In genomic region chr7:115825295-115825694, GRCm38 (mm10) we compare ENCODE assay signal across 9 mouse cellular contexts.
A peak's percentile ranks its signal among the peaks of the same experiment; 100 is the strongest.
DNase-seq lines count a peak whose midpoint lies in the region; ATAC-seq and TF ChIP-seq lines count a peak whose summit lies in the region.
"Had no signal": no experiment of that assay in that cellular context is flagged by ENCODE, and none has a peak within 500 bp of the region (broad histone marks: within the 10 kb centered on the region; RNA-seq: fewer than 3 reads in every experiment).

No protein-coding gene starts in this region.

- no peaks in the 10 kb centered on the region for H3K27me3 ChIP-seq in midbrain, embryonic 15.5 days (replicated peaks)
- no peaks in the 10 kb centered on the region for H3K27me3 ChIP-seq in midbrain, embryonic 14.5 days (ENCODE audit: control insufficient read depth, insufficient read depth, low read length)
- H3K27me3 ChIP-seq in heart, postnatal 0 days (ENCODE audit: control insufficient read depth, insufficient read depth, low read length): no peaks in the 10 kb centered on the region
- H3K27me3 ChIP-seq in liver, embryonic 12.5 days (replicated peaks): no peaks in the 10 kb centered on the region

- TF ChIP-seq CTCF in heart, postnatal 0 days (IDR thresholded peaks at IDR 0.05; ENCODE audit: low read depth): no peak

- no peaks in the 10 kb centered on the region for H3K36me3 ChIP-seq in midbrain, embryonic 15.5 days (replicated peaks)
- no peaks in the 10 kb centered on the region for H3K36me3 ChIP-seq in midbrain, embryonic 14.5 days (ENCODE audit: control insufficient read depth, insufficient read depth, low read length)
- no peaks in the 10 kb centered on the region for H3K36me3 ChIP-seq in heart, postnatal 0 days (replicated peaks; ENCODE audit: control insufficient read depth, insufficient read depth, low read length)
- H3K36me3 ChIP-seq in liver, embryonic 12.5 days: peaks cover 59% of the 10 kb centered on the region

- H3K9me3 ChIP-seq in midbrain, embryonic 15.5 days: no peaks in the 10 kb centered on the region
- H3K9me3 ChIP-seq in midbrain, embryonic 14.5 days (ENCODE audit: control insufficient read depth, low read length): no peaks in the 10 kb centered on the region
- H3K9me3 ChIP-seq in heart, postnatal 0 days (replicated peaks; ENCODE audit: control insufficient read depth, low read length): no peaks in the 10 kb centered on the region
- no peaks in the 10 kb centered on the region for H3K9me3 ChIP-seq in liver, embryonic 12.5 days (replicated peaks)
- H3K9me3 ChIP-seq: megakaryocyte, embryonic 14.5 days had no signal

- H3K4me3 ChIP-seq in midbrain, embryonic 15.5 days: no peak overlapping the region
- no peak overlapping the region for H3K4me3 ChIP-seq in midbrain, embryonic 14.5 days (replicated peaks; ENCODE audit: low read depth, low read length)
- H3K4me3 ChIP-seq in heart, postnatal 0 days (ENCODE audit: low read depth, low read length): no peak overlapping the region
- H3K4me3 ChIP-seq in liver, embryonic 12.5 days: no peak overlapping the region
- H3K4me3 ChIP-seq: megakaryocyte, embryonic 14.5 days had no signal

- no peak for TF ChIP-seq EP300 in heart, postnatal 0 days (IDR thresholded peaks at IDR 0.05; ENCODE audit: low read depth)

- 81% methylated on average over 3 of the region's 3 CpGs for WGBS in midbrain, embryonic 15.5 days
- 78% methylated on average over 3 of the region's 3 CpGs for WGBS in midbrain, embryonic 14.5 days
- 45% methylated on average over 3 of the region's 3 CpGs for WGBS in heart, postnatal 0 days
- WGBS in liver, embryonic 12.5 days (ENCODE audit: insufficient replicate concordance): 85% methylated on average over 3 of the region's 3 CpGs

- ATAC-seq in midbrain, embryonic 15.5 days (replicated peaks): no peak
- ATAC-seq in midbrain, embryonic 14.5 days (ENCODE audit: low FRiP score, low TSS enrichment): no peak
- no peak for ATAC-seq in heart, postnatal 0 days (ENCODE audit: insufficient read depth, low read depth)
- no peak for ATAC-seq in liver, embryonic 12.5 days

- DNase-seq in adrenal gland, adult 2 months: peak; percentile 6
- no peak for DNase-seq in adrenal gland, adult 18-20 months (ENCODE audit: low spot score in 2 of 2)
- no peak for DNase-seq in midbrain, embryonic 14.5 days
- DNase-seq in heart, postnatal 0 days (ENCODE audit: low spot score): no peak
- peak; percentile 43 for DNase-seq in skeletal muscle tissue, adult 2 months (ENCODE audit: low read depth, low spot score)
- no peak for DNase-seq in thymus, postnatal 0 days (ENCODE audit: low spot score)

- H3K9ac ChIP-seq in midbrain, embryonic 15.5 days: no peak overlapping the region
- H3K9ac ChIP-seq in midbrain, embryonic 14.5 days (replicated peaks; ENCODE audit: low read length): no peak overlapping the region
- H3K9ac ChIP-seq in heart, postnatal 0 days (replicated peaks; ENCODE audit: low read depth, low read length): no peak overlapping the region
- no peak overlapping the region for H3K9ac ChIP-seq in liver, embryonic 12.5 days

- peaks cover 21% of the 10 kb centered on the region for H3K4me1 ChIP-seq in midbrain, embryonic 15.5 days
- peaks cover 25% of the 10 kb centered on the region for H3K4me1 ChIP-seq in midbrain, embryonic 14.5 days (ENCODE audit: control insufficient read depth, insufficient read depth, low read length)
- H3K4me1 ChIP-seq in heart, postnatal 0 days (ENCODE audit: control insufficient read depth, insufficient read depth): peaks cover 21% of the 10 kb centered on the region
- peaks cover 41% of the 10 kb centered on the region for H3K4me1 ChIP-seq in liver, embryonic 12.5 days

- 0 out of 2 replicates have a peak overlapping the region, but pooled peaks have one; percentile 43 for H3K27ac ChIP-seq in midbrain, embryonic 15.5 days
- H3K27ac ChIP-seq in midbrain, embryonic 14.5 days (replicated peaks; ENCODE audit: low read depth, low read length): no peak overlapping the region
- H3K27ac ChIP-seq in heart, postnatal 0 days (ENCODE audit: low read depth): peak overlapping the region; percentile 23; the same call in 1 of the 2 replicates
- no peak overlapping the region for H3K27ac ChIP-seq in liver, embryonic 12.5 days

- H3K4me2 ChIP-seq in midbrain, embryonic 15.5 days: no peak overlapping the region
- no peak overlapping the region for H3K4me2 ChIP-seq in midbrain, embryonic 14.5 days (ENCODE audit: low read length)
- peak overlapping the region; percentile 4; the same call in 1 of the 2 replicates for H3K4me2 ChIP-seq in heart, postnatal 0 days (ENCODE audit: low read depth, low read length)
- no peak overlapping the region for H3K4me2 ChIP-seq in liver, embryonic 12.5 days

Comparison
In these comparisons a context has a peak if more than half of its experiments do, and no peak if none do; other contexts are left out.
1. DNase-seq: peak in adrenal gland, adult 2 months (single experiment) and skeletal muscle tissue, adult 2 months (single experiment); none in adrenal gland, adult 18-20 months (0 of 2), midbrain, embryonic 14.5 days (single experiment), heart, postnatal 0 days (single experiment) and thymus, postnatal 0 days (single experiment).
2. H3K27ac ChIP-seq: peak in midbrain, embryonic 15.5 days (single experiment) and heart, postnatal 0 days (single experiment); none in midbrain, embryonic 14.5 days (single experiment) and liver, embryonic 12.5 days (single experiment).